Mouse (Mus musculus) forebrain, embryonic 14.5 days (tissue): ENCODE measurements around the gene Nat9. TPM values are rescaled to one million over a fixed set of nuclear protein-coding genes. Genes with fewer than 3 reads are reported as not detected.

Source experiments
- ATAC-seq: fragments of 200-750 bp; cut with Nextera tagmentation; 2 replicates; pipeline ENCODE4 v1.8.0; 2017; ENCODE audit warnings: mild to moderate bottlenecking, moderate library complexity
- DNase-seq: peaks from one replicate; pipeline ENCODE4 v3.0.0-alpha.2; 2015; ENCODE audit warnings: low spot score
- H3K27ac ChIP-seq: fragments of 300-500 bp; sonication (generic); 2 replicates; pipeline ENCODE4 v1.5.1; 2014; ENCODE audit warnings: low read depth, mild to moderate bottlenecking, control low read depth, low read length, moderate library complexity
- H3K27me3 ChIP-seq: fragments of 300-500 bp; sonication (generic); replicated peaks from 2 replicates; pipeline ENCODE4 v1.6.1; 2014; ENCODE audit warnings: low read length, control low read depth, mixed read lengths; ENCODE audit not compliant: control insufficient read depth, insufficient read depth
- H3K36me3 ChIP-seq: fragments of 300-500 bp; sonication (generic); 2 replicates; pipeline ENCODE4 v1.6.1; 2014; ENCODE audit warnings: low read length, control low read depth; ENCODE audit not compliant: control insufficient read depth, insufficient read depth
- H3K4me1 ChIP-seq: fragments of 300-500 bp; sonication (generic); 2 replicates; pipeline ENCODE4 v1.6.1; 2014; ENCODE audit warnings: antibody characterized with exemption, low read length, control low read depth; ENCODE audit not compliant: control insufficient read depth, insufficient read depth
- H3K4me2 ChIP-seq: fragments of 300-500 bp; sonication (generic); 2 replicates; pipeline ENCODE4 v1.6.1; 2014; ENCODE audit warnings: mild to moderate bottlenecking, control low read depth, low read length
- H3K4me3 ChIP-seq: fragments of 300-500 bp; sonication (generic); 2 replicates; pipeline ENCODE4 v1.5.1; 2014; ENCODE audit warnings: low read depth, low read length, control low read depth
- H3K9ac ChIP-seq: fragments of 300-500 bp; sonication (generic); 2 replicates; pipeline ENCODE4 v1.6.1; 2014; ENCODE audit warnings: mild to moderate bottlenecking, low read length, control low read depth, moderate library complexity
- H3K9me3 ChIP-seq: fragments of 300-500 bp; sonication (generic); replicated peaks from 2 replicates; pipeline ENCODE4 v1.6.1; 2016; ENCODE audit warnings: low read length, control low read depth, mixed read lengths; ENCODE audit not compliant: control insufficient read depth
- WGBS: fragments of 180-500 bp; shearing (Covaris S2); extraction: QIAGEN DNeasy Blood & Tissue Kit; methylation state at CpG from one replicate; pipeline ENCODE4 v1.1.7; 2014; 5-methylcytosine and 5-hydroxymethylcytosine counted together
- polyA plus RNA-seq: library from polyadenylated mRNA; unstranded; fragments of >200 nt; fragmentation: Nextera tagmentation; extraction: Ambion mirVana; gene quantifications from 2 replicates; pipeline ENCODE4 v1.2.1, GENCODE M21; 2014

Nat9 gene
- polyA plus RNA-seq, 1 experiment from 2014 or later = 20.4 TPM

GRCm38 (mm10) chr11:115138597-115139262 is 48.9 kb downstream of the Nat9 start:
- WGBS = 87% methylated on average over 5 of the region's 5 CpGs
- no peak overlapping the region for H3K4me2 ChIP-seq
- no peak overlapping the region for H3K27ac ChIP-seq
- H3K4me1 ChIP-seq = no peaks in the 10 kb centered on the region
- H3K9me3 ChIP-seq = no peaks in the 10 kb centered on the region
- no peaks in the 10 kb centered on the region for H3K27me3 ChIP-seq
- DNase-seq = no peak
- no peak overlapping the region for H3K9ac ChIP-seq
- H3K36me3 ChIP-seq = no peaks in the 10 kb centered on the region
- ATAC-seq = no peak
- no peak overlapping the region for H3K4me3 ChIP-seq

DNA sequence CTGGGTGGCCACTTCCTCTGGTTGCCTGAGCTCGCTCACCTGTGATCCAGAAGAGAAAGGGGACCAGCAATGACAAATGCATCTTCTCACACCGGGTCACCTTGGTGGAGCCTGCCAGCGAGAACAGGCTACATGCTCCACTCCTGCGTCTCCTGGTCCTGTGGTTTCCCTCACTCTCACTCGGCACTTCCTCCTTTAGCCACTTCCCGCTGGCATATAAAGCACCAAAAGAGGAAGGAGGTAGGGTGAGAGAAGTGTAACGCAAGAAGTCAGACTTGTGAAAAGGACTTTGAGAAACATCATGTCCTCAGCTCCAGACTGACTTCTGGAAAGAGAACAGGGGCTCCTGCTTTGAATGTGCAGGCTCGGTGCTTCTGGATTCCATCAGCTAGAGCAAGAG is 53.9 kb downstream of the Nat9 start, which contains the start of gene Cd300lf:
TSS of gene Cd300lf (minus strand) at position 193 of the 400 bp plus-strand sequence.
- 87% methylated on average over 8 of the region's 8 CpGs for WGBS
- H3K4me2 ChIP-seq = no peak within 1 kb of the TSS
- no peak within 1 kb of the TSS for H3K4me3 ChIP-seq
- H3K9me3 ChIP-seq = no peaks in the 10 kb centered on the region
- no peaks in the 10 kb centered on the region for H3K27me3 ChIP-seq
- H3K27ac ChIP-seq = no peak within 1 kb of the TSS
- ATAC-seq (no peak), DNase-seq (no peak)
- no peaks in the 10 kb centered on the region for H3K36me3 ChIP-seq
- H3K4me1 ChIP-seq = no peaks in the 10 kb centered on the region
- no peak within 1 kb of the TSS for H3K9ac ChIP-seq

Other genes starting within 250 kb of the Nat9 start
- not detected in 2 replicates for gene Cd300c, start 218.7 kb downstream of the Nat9 start, polyA plus RNA-seq
- gene Cd300ld, start 197.9 kb downstream of the Nat9 start, polyA plus RNA-seq = not detected in 2 replicates
- gene Cd300c2, start 186.0 kb downstream of the Nat9 start, polyA plus RNA-seq = 1.1 and 2.0 TPM in 2 replicates
- gene Cd300ld2, start 171.7 kb downstream of the Nat9 start, polyA plus RNA-seq = not detected in 2 replicates
- not detected in 2 replicates for gene Cd300ld4, start 160.8 kb downstream of the Nat9 start, polyA plus RNA-seq
- not detected in 2 replicates for gene Cd300ld5, start 150.1 kb downstream of the Nat9 start, polyA plus RNA-seq
- gene Cd300ld3, start 139.4 kb downstream of the Nat9 start, polyA plus RNA-seq = not detected in 2 replicates
- not detected in 2 replicates for gene Cd300e, start 125.7 kb downstream of the Nat9 start, polyA plus RNA-seq
- gene Rab37, start 96.4 kb downstream of the Nat9 start, polyA plus RNA-seq = 0.45 and 0.57 TPM in 2 replicates
- not detected in 2 replicates for gene Cd300lf, start 53.9 kb downstream of the Nat9 start, polyA plus RNA-seq
- 39.4 and 48.4 TPM in 2 replicates for gene Slc9a3r1, start 24.5 kb downstream of the Nat9 start, polyA plus RNA-seq
- 6.3 and 8.5 TPM in 2 replicates for gene Tmem104, start 372 bp downstream of the Nat9 start, polyA plus RNA-seq
- gene Grin2c, start 79.4 kb upstream of the Nat9 start, polyA plus RNA-seq = 0.12 and 0.14 TPM in 2 replicates
- 17.2 and 20.0 TPM in 2 replicates for gene Fdxr, start 89.2 kb upstream of the Nat9 start, polyA plus RNA-seq
- gene Fads6, start 109.8 kb upstream of the Nat9 start, polyA plus RNA-seq = 0.24 and 0.40 TPM in 2 replicates
- not detected in 2 replicates for gene Otop2, start 119.3 kb upstream of the Nat9 start, polyA plus RNA-seq
- gene Ush1g, start 134.2 kb upstream of the Nat9 start, polyA plus RNA-seq = not detected in 2 replicates
- gene Otop3, start 146.9 kb upstream of the Nat9 start, polyA plus RNA-seq = 0.06 and 0.09 TPM in 2 replicates
- 32.0 and 36.3 TPM in 2 replicates for gene Hid1, start 179.9 kb upstream of the Nat9 start, polyA plus RNA-seq
- gene Cdr2l, start 194.1 kb upstream of the Nat9 start, polyA plus RNA-seq = 17.7 and 19.0 TPM in 2 replicates
- 203 and 253 TPM in 2 replicates for gene Mrpl58, start 215.9 kb upstream of the Nat9 start, polyA plus RNA-seq
- gene Atp5h, start 232.1 kb upstream of the Nat9 start, polyA plus RNA-seq = 768 and 904 TPM in 2 replicates
- gene Kctd2, start 232.3 kb upstream of the Nat9 start, polyA plus RNA-seq = 17.8 and 17.9 TPM in 2 replicates